Mouse (Mus musculus) bone marrow, adult 2 months (tissue): ENCODE measurements around the gene Dnmbp.

Experiments
- CTCF ChIP-seq: fragments of 200-500 bp; IDR thresholded peaks from 2 replicates; pipeline ENCODE4 v1.5.1; 2011; ENCODE audit warnings: low read length, control low read depth; ENCODE audit not compliant: control insufficient read depth, insufficient read depth
- POLR2A ChIP-seq: fragments of 200-500 bp; IDR thresholded peaks from 2 replicates; pipeline ENCODE4 v1.6.1; 2011; ENCODE audit warnings: low read depth, mild to moderate bottlenecking, control low read depth, low read length, borderline replicate concordance; ENCODE audit not compliant: control insufficient read depth

GRCm38 (mm10) chr19:43943076-43943475 is 3.1 kb upstream of the Dnmbp start:
- no peak for TF ChIP-seq CTCF
- no peak for TF ChIP-seq POLR2A
